Mouse (Mus musculus): ENCODE data around the gene Mettl18. TPM values are rescaled to one million over a fixed set of nuclear protein-coding genes. Genes with fewer than 3 reads are reported as not detected.

Gene Mettl18
- polyA plus RNA-seq (2012; fragmentation: generic; extraction: Trizol): 1 to 10 TPM in 1 of 2 experiments, under 1 TPM in 1; 0.23 to 2.5 TPM

DNA sequence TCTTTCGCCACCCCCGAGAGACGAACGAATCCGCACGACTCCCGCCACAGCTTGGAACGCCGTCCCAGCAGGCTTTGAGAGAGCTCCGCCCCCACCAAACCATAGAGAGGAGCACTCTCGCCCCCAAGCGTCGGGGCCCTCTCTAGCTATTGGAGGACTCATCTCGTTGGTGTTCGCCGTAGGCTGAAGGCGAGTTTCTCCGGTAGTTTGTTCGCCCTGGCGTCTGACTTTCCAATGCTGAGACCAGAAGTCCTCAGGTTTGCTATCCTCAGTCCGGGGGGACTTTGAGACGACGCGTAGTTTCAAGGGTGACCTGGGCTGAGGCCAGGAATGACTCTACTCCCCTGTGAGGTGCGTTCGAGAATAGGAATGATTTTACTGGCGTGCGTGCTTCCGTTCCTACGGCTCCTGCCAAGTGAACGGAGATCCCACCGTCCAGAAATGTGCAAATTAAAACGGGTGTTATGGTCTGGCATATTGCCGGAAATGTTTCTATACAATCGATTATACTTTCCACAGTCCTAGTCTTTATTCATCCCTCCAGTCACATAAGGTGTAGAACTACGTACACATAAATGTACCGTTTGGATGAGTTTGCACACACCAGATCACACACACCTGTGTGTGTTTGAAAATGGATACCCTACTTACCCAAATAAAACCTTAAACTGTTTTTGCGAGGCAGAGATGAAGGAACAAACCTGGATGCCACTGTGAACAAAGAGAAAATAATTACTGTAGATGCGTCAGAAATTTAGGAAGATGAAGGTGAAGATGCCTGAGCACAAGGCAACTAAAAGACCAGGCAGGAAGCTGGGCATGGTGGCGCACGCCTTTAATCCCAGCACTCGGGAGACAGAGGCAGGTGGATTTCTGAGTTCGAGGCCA is at the start of gene Mettl18, which contains the start of gene BC055324:
Gene Mettl18 (plus strand): TSS at position 169 of the 888 bp plus-strand sequence.
Gene BC055324 (minus strand): TSS at position 76 of the 888 bp plus-strand sequence.

Other genes with a start within 250 kb of the Mettl18 start
- 10 to 100 TPM in 1 of 2 experiments, 1 to 10 TPM in 1; 1.8 to 23.8 TPM for gene Kifap3, start 215.3 kb upstream of the Mettl18 start, polyA plus RNA-seq (2012; fragmentation: generic; extraction: Trizol)
- 1 to 10 TPM; 1.4 to 5.1 TPM for gene Scyl3, start 65.8 kb upstream of the Mettl18 start, polyA plus RNA-seq (2012; fragmentation: generic; extraction: Trizol)
- gene BC055324, start 93 bp upstream of the Mettl18 start, polyA plus RNA-seq (2012; fragmentation: generic; extraction: Trizol): 1 to 10 TPM; 1.5 to 5.8 TPM
- not detected for gene Sele, start 53.3 kb downstream of the Mettl18 start, polyA plus RNA-seq (2012; fragmentation: generic; extraction: Trizol)
- gene Sell, start 67.1 kb downstream of the Mettl18 start, polyA plus RNA-seq (2012; fragmentation: generic; extraction: Trizol): not detected
- 1 to 10 TPM in 1 of 2 experiments, under 1 TPM in 1; 0.46 to 2.9 TPM for gene Selp, start 120.4 kb downstream of the Mettl18 start, polyA plus RNA-seq (2012; fragmentation: generic; extraction: Trizol)
- under 1 TPM in 1 of 2 experiments, not detected in 1; 0.01 TPM for gene F5, start 156.9 kb downstream of the Mettl18 start, polyA plus RNA-seq (2012; fragmentation: generic; extraction: Trizol)